Mouse (Mus musculus) bone marrow macrophage, adult 2 months (primary cell): Measurements from ENCODE around the gene Poc1a.

ENCODE experiments used
- CTCF ChIP-seq: IDR thresholded peaks from 2 replicates; pipeline ENCODE4 v1.5.1; 2012; ENCODE audit warnings: low read depth, mild to moderate bottlenecking, low read length, moderate library complexity
- POLR2A ChIP-seq: IDR thresholded peaks from 2 replicates; pipeline ENCODE4 v1.6.1; 2012; ENCODE audit warnings: mild to moderate bottlenecking, low read depth, low read length, borderline replicate concordance

GRCm38 (mm10) chr9:106349075-106349474 is 68.2 kb downstream of the Poc1a start:
- TF ChIP-seq CTCF (peak; percentile 29; the same call in 1 of the 2 replicates), POLR2A (no peak)
